Mouse (Mus musculus): ENCODE measurements around the gene Sytl2. TPM values are rescaled to one million over a fixed set of nuclear protein-coding genes. Genes with fewer than 3 reads are reported as not detected.
A peak's percentile ranks its signal among the peaks of the same experiment; 100 is the strongest.

The Sytl2 gene
- polyA plus RNA-seq, 1 experiment from 2014 or later: 3.4 TPM

GRCm38 (mm10) chr7:90280878-90281277, 21.2 kb upstream of the Sytl2 start:
- DNase-seq (ENCODE audit: low spot score): peak; percentile 63
- no peak overlapping the region for H3K27ac ChIP-seq
- H3K4me3 ChIP-seq: no peak overlapping the region
- H3K36me3 ChIP-seq: no peaks in the 10 kb centered on the region
- 61% methylated on average over 8 of the region's 8 CpGs for WGBS
- H3K9me3 ChIP-seq: no peaks in the 10 kb centered on the region
- no peaks in the 10 kb centered on the region for H3K27me3 ChIP-seq (ENCODE audit: insufficient read depth, poor library complexity, severe bottlenecking)
- H3K4me1 ChIP-seq: 0 out of 2 replicates have a peak, but pooled peaks cover 6% of the 10 kb centered on the region

DNA sequence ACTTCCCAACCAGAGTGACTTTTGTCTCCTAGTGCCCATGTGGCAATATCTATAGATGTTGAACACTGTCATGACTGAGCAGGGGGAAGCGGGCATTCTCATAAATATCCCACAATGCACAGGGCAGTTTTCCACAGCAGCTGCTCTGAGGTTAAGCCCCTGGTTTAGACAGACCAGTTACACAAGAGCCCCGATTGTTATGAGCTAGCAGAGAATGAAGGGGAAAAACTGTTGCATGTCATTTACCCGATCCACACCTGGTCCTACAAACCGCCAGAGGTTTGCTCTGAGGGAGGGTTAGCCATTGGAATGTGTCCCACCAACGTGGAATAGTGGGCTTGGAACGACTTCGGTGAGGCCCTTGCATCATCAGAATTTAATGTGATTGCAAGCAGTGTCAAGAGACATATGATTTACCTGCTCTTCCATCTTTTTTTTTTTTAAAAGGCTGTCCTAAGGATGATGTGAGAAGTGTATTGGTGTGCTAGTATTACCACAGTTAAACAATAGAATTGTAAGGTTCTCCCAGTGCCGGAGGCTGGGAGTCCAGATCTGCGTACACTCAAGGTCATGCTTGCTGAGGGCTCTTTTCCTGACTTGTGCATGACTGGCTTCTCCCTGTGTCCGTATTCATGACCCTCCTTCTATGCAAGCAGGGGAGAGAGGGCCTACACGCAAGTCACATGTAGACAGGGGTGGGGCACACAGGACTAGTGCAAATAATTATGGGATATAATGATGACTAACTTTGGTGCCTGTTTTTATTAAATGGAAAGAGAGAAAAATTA, 20.1 kb upstream of the Sytl2 start:
- H3K4me1 ChIP-seq: 0 out of 2 replicates have a peak, but pooled peaks cover 6% of the 10 kb centered on the region
- 85% methylated on average over 11 of the region's 11 CpGs for WGBS
- no peaks in the 10 kb centered on the region for H3K9me3 ChIP-seq
- no peak overlapping the region for H3K4me3 ChIP-seq
- no peak overlapping the region for H3K27ac ChIP-seq
- no peaks in the 10 kb centered on the region for H3K27me3 ChIP-seq (ENCODE audit: insufficient read depth, poor library complexity, severe bottlenecking)
- no peaks in the 10 kb centered on the region for H3K36me3 ChIP-seq
- peak; percentile 65 for DNase-seq (ENCODE audit: low spot score)

DNA sequence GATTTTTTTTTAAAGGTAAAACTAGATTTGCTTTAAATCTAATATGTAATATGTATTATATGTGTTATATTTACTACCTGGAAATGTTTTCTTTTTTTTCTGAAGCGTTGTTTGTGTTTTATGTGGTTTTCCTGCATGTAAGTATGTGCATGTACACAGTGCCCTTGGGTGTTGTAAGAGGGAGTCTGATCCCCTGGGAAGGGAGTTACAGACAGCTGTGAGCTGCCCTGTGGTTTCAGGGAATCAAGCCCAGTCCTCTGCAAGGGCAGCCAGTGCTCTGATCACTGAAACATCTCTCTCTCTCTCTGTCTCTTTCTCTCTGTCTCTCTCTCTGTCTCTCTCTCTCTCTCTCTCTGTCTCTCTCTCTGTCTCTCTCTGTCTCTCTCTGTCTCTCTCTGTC, 19.3 kb upstream of the Sytl2 start:
- DNase-seq (ENCODE audit: low spot score): peak; percentile 30
- 80% methylated on average over 1 of the region's 1 CpGs for WGBS
- Histone ChIP-seq H3K4me1 (0 out of 2 replicates have a peak, but pooled peaks cover 6% of the 10 kb centered on the region), H3K9me3 (no peaks in the 10 kb centered on the region), H3K27ac (no peak overlapping the region), H3K27me3 (ENCODE audit: insufficient read depth, poor library complexity, severe bottlenecking) (no peaks in the 10 kb centered on the region), H3K36me3 (no peaks in the 10 kb centered on the region), H3K4me3 (no peak overlapping the region)

- WGBS: 61% methylated on average over 7 of the region's 7 CpGs
- no peak for DNase-seq (ENCODE audit: low spot score)
- Histone ChIP-seq H3K27me3 (ENCODE audit: insufficient read depth, poor library complexity, severe bottlenecking) (no peaks in the 10 kb centered on the region), H3K9me3 (no peaks in the 10 kb centered on the region), H3K27ac (no peak overlapping the region), H3K4me1 (0 out of 2 replicates have a peak, but pooled peaks cover 6% of the 10 kb centered on the region), H3K36me3 (no peaks in the 10 kb centered on the region), H3K4me3 (no peak overlapping the region)
Measured at GRCm38 (mm10) chr7:90284793-90285192, 17.3 kb upstream of the Sytl2 start.

GRCm38 (mm10) chr7:90291885-90292284, 10.2 kb upstream of the Sytl2 start:
- WGBS: 79% methylated on average over 6 of the region's 6 CpGs
- no peaks in the 10 kb centered on the region for H3K9me3 ChIP-seq
- no peaks in the 10 kb centered on the region for H3K27me3 ChIP-seq (ENCODE audit: insufficient read depth, poor library complexity, severe bottlenecking)
- no peaks in the 10 kb centered on the region for H3K36me3 ChIP-seq
- DNase-seq (ENCODE audit: low spot score): no peak
- H3K4me3 ChIP-seq: no peak overlapping the region
- H3K27ac ChIP-seq: no peak overlapping the region
- no peaks in the 10 kb centered on the region for H3K4me1 ChIP-seq

GRCm38 (mm10) chr7:90302647-90303552, 848 bp downstream of the Sytl2 start:
- H3K27me3 ChIP-seq (ENCODE audit: insufficient read depth, poor library complexity, severe bottlenecking): peaks cover 44% of the 10 kb centered on the region
- H3K9me3 ChIP-seq: no peaks in the 10 kb centered on the region
- WGBS: 3% methylated on average over 27 of the region's 27 CpGs
- DNase-seq (ENCODE audit: low spot score): no peak
- H3K4me1 ChIP-seq: peaks cover 14% of the 10 kb centered on the region
- peak overlapping the region; percentile 70 for H3K27ac ChIP-seq
- peak overlapping the region; percentile 74 for H3K4me3 ChIP-seq
- no peaks in the 10 kb centered on the region for H3K36me3 ChIP-seq

DNA sequence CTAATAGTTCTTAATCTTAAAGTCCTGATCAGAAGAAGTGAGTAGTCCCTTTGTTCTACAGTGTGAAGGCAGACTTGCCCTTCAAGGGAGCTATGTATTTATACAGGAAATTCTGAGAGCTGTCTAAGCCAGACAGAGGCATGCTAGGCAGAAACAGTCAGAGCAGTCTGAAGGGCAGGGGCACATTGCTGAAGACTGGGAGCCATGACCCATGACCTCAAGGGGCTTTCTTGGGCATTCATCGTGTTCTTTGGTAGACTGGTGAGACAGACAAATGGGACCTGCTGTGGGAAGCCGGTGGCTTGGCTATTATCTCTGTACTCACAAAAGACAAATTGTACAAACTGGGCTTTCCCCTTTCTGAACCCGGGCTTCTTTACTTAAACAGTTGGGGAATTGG, 4.0 kb downstream of the Sytl2 start:
- DNase-seq (ENCODE audit: low spot score): no peak
- no peaks in the 10 kb centered on the region for H3K9me3 ChIP-seq

GRCm38 (mm10) chr7:90306968-90307367, 4.9 kb downstream of the Sytl2 start:
- H3K27me3 ChIP-seq (ENCODE audit: insufficient read depth, poor library complexity, severe bottlenecking): peaks cover 28% of the 10 kb centered on the region
- H3K36me3 ChIP-seq: no peaks in the 10 kb centered on the region
- 86% methylated on average over 1 of the region's 1 CpGs for WGBS
- H3K9me3 ChIP-seq: no peaks in the 10 kb centered on the region
- no peak for DNase-seq (ENCODE audit: low spot score)
- peaks cover 14% of the 10 kb centered on the region for H3K4me1 ChIP-seq
- H3K4me3 ChIP-seq: no peak overlapping the region
- no peak overlapping the region for H3K27ac ChIP-seq

More for the DNA sequence above, 4.0 kb downstream of the Sytl2 start:
- Histone ChIP-seq H3K27me3 (ENCODE audit: insufficient read depth, poor library complexity, severe bottlenecking) (peaks cover 30% of the 10 kb centered on the region), H3K27ac (no peak overlapping the region), H3K4me3 (no peak overlapping the region), H3K36me3 (no peaks in the 10 kb centered on the region), H3K4me1 (peaks cover 14% of the 10 kb centered on the region)
- 39% methylated on average over 3 of the region's 3 CpGs for WGBS

DNA sequence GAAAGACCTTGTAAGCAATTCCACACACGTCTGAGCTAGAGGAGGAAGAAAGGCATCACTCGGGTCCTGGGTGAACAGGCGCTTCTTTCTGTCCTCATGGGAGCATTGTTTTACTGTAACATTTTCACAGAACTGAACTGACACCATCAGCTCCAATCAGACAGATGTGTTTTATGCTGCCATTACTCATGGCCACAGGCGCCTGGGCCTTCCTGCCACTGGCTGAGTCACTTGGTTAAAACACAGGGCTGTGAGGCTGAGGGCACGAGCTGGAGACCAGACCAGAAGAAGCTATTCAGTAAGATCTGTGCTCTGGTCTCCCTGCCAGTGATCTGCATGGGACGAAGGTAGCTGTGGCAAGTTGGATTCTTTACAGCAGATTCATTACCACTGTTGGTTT, 6.0 kb downstream of the Sytl2 start:
- peaks cover 19% of the 10 kb centered on the region for H3K27me3 ChIP-seq (ENCODE audit: insufficient read depth, poor library complexity, severe bottlenecking)
- 77% methylated on average over 6 of the region's 6 CpGs for whole genome bisulfite sequencing
- no peaks in the 10 kb centered on the region for H3K9me3 ChIP-seq
- no peaks in the 10 kb centered on the region for H3K36me3 ChIP-seq
- DNase-seq (ENCODE audit: low spot score): no peak
- peaks cover 3% of the 10 kb centered on the region; the same call in 1 of the 2 replicates for H3K4me1 ChIP-seq
- H3K27ac ChIP-seq: no peak overlapping the region
- no peak overlapping the region for H3K4me3 ChIP-seq

DNA sequence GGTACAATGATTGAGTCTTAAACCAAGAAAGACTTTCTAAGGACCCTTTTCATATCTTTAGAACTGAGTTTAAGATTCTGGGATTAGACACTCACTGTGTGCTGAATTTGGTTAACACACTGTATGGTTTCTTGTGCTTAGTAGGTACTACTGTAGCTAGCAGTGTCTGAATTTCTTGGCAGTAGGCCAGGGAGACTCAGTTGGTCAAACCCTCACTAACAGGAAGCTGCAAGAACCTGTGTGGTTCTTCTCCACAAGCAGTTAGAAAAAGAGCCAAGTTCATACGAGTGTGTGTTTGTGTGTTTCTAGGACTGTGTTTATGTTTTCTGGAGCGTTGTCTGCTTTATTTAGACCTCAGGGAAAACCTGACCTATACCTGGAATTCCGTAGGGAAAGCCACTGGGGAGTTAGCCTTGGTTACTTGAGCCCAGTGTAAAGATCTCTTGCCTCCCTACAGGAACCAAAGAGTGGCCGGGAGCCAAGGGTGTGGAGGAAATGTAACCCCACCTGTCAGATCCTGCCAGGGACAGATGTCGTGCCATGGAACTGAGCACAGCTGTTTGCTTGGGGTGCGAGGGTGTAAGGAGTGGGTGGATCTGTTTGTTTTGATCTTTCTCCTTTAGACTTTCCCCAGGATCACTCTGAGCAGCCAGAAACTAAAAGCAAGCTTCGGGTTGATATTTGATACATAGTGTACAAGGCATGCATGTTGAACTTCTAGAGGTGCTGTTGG, 10.3 kb downstream of the Sytl2 start:
- H3K27ac ChIP-seq: no peak overlapping the region
- no peaks in the 10 kb centered on the region for H3K4me1 ChIP-seq
- no peaks in the 10 kb centered on the region for H3K9me3 ChIP-seq
- no peak overlapping the region for H3K4me3 ChIP-seq
- 58% methylated on average over 7 of the region's 7 CpGs for WGBS
- no peak for DNase-seq (ENCODE audit: low spot score)
- H3K27me3 ChIP-seq (ENCODE audit: insufficient read depth, poor library complexity, severe bottlenecking): no peaks in the 10 kb centered on the region
- no peaks in the 10 kb centered on the region for H3K36me3 ChIP-seq

DNA sequence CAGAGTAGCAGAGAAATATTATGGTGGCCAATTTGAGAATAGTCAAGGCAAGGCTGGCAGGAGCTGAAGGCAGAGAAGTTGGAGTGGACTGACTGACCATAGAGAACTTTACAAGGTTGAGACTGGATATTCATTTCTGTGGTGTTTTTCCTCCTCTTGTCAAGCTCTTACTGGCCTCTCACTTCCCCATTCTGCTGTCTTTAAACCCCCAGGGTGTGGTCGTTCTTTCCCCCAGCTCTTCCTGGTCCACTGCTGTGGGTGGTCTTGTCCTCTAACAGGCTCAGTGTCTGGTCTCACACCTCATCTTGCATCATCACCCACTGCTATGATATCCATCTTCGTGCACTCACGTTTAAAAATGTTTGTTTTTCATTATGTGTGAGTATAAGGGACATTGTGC, 11.4 kb downstream of the Sytl2 start:
- Histone ChIP-seq H3K36me3 (no peaks in the 10 kb centered on the region), H3K4me3 (no peak overlapping the region), H3K9me3 (no peaks in the 10 kb centered on the region), H3K27ac (no peak overlapping the region), H3K27me3 (ENCODE audit: insufficient read depth, poor library complexity, severe bottlenecking) (no peaks in the 10 kb centered on the region), H3K4me1 (no peaks in the 10 kb centered on the region)
- DNase-seq (ENCODE audit: low spot score): no peak
- 54% methylated on average over 3 of the region's 3 CpGs for WGBS

DNA sequence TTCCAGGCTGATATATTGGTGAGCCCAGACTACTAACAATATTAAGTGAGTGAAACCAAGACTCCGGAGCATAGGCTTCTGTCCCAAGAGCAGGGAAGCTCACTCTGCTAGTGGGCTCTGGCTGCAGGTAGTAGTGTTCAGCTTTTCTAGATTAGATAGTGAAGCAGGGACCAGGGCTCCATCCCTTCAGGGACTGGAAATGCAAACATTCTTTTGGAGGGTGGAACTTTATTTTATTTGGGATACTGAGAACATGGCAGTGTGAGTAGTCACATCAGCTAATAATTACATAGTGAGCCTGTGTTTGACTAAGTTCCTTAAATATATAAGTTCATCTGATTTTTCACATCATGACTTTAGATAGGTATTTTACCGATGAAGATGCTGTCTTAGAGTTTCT, 14.8 kb downstream of the Sytl2 start:
- 82% methylated on average over 2 of the region's 2 CpGs for WGBS
- DNase-seq (ENCODE audit: low spot score): no peak
- H3K36me3 ChIP-seq: no peaks in the 10 kb centered on the region
- H3K27ac ChIP-seq: no peak overlapping the region
- H3K4me1 ChIP-seq: no peaks in the 10 kb centered on the region
- no peaks in the 10 kb centered on the region for H3K27me3 ChIP-seq (ENCODE audit: insufficient read depth, poor library complexity, severe bottlenecking)
- no peak overlapping the region for H3K4me3 ChIP-seq
- no peaks in the 10 kb centered on the region for H3K9me3 ChIP-seq

All from heart, embryonic 10.5 days (tissue).